Mouse (Mus musculus) MEL (cell line): ENCODE results near the gene Eva1c. TPM values are rescaled to one million over a fixed set of nuclear protein-coding genes. Genes with fewer than 3 reads are reported as not detected.

Experiments
- DNase-seq: peaks from one replicate; pipeline ENCODE4 v3.0.0; 2011; ENCODE audit warnings: low read depth, low spot score
- H3K27ac ChIP-seq: 2 replicates; pipeline ENCODE4 v1.5.1; 2012; ENCODE audit warnings: low read depth, mild to moderate bottlenecking, control low read depth, low read length, moderate library complexity; ENCODE audit not compliant: control insufficient read depth
- H3K27me3 ChIP-seq, 2 experiments: fragments of 150-350 bp in 1 of 2; sonication (generic) in 1 of 2; 2 replicates each; pipeline ENCODE4 v1.6.1; 2012; ENCODE audit warnings: low read length in 2 of 2, mild to moderate bottlenecking in 2 of 2, improper control_type of control experiment in 1 of 2, moderate library complexity in 1 of 2; ENCODE audit not compliant: insufficient read depth in 2 of 2, control insufficient read depth in 1 of 2
- H3K36me3 ChIP-seq, 2 experiments: 2 replicates each; pipeline ENCODE4 v1.6.1; 2012 to 2014; ENCODE audit warnings: low read length in 2 of 2, improper control_type of control experiment in 1 of 2, inconsistent platforms in 1 of 2, mild to moderate bottlenecking in 1 of 2; ENCODE audit not compliant: insufficient read depth in 2 of 2, control insufficient read depth in 1 of 2
- H3K4me1 ChIP-seq, 2 experiments: fragments of 150-350 bp in 1 of 2; sonication (generic) in 1 of 2; 2 replicates each; pipeline ENCODE4 v1.6.1; 2012; ENCODE audit warnings: low read length in 2 of 2, improper control_type of control experiment in 1 of 2, mild to moderate bottlenecking in 1 of 2; ENCODE audit not compliant: insufficient read depth in 2 of 2, control insufficient read depth in 1 of 2
- H3K4me3 ChIP-seq, 2 experiments: fragments of 150-350 bp in 1 of 2; sonication (generic) in 1 of 2; 2 replicates each; pipeline ENCODE4 v1.5.1; 2012; ENCODE audit warnings: low read depth in 2 of 2, low read length in 2 of 2, mild to moderate bottlenecking in 2 of 2, moderate library complexity in 2 of 2, control low read depth in 1 of 2, improper control_type of control experiment in 1 of 2; ENCODE audit not compliant: control insufficient read depth in 1 of 2, insufficient read depth in 1 of 2
- H3K79me2 ChIP-seq: 2 replicates; pipeline ENCODE4 v1.6.1; 2012; ENCODE audit warnings: mild to moderate bottlenecking, low read length, moderate library complexity; ENCODE audit not compliant: control insufficient read depth, poor library complexity, insufficient read depth
- H3K9ac ChIP-seq: 2 replicates; pipeline ENCODE4 v1.6.1; 2012; ENCODE audit warnings: low read depth, mild to moderate bottlenecking, control low read depth, low read length, moderate library complexity; ENCODE audit not compliant: control insufficient read depth, poor library complexity, severe bottlenecking
- H3K9me3 ChIP-seq: fragments of 150-350 bp; sonication (generic); replicated peaks from 2 replicates; pipeline ENCODE4 v1.6.1; 2012; ENCODE audit warnings: mild to moderate bottlenecking, low read length, improper control_type of control experiment, moderate library complexity; ENCODE audit not compliant: insufficient read depth
- CHD2 ChIP-seq: IDR thresholded peaks from 2 replicates; pipeline ENCODE4 v1.6.1; 2011; ENCODE audit warnings: low read length, improper control_type of control experiment
- GABPA ChIP-seq: IDR thresholded peaks from 2 replicates; pipeline ENCODE4 v1.6.1; 2012; ENCODE audit warnings: low read depth, mild to moderate bottlenecking, inconsistent platforms, low read length, improper control_type of control experiment, moderate library complexity
- GATA1 ChIP-seq: IDR thresholded peaks from 2 replicates; pipeline ENCODE4 v1.6.1; 2011; ENCODE audit warnings: low read depth, low read length, improper control_type of control experiment
- JUND ChIP-seq: IDR thresholded peaks from 2 replicates; pipeline ENCODE4 v1.6.1; 2011; ENCODE audit warnings: low read depth, mild to moderate bottlenecking, improper control_type of control experiment, low read length
- MAFK ChIP-seq: IDR thresholded peaks from 2 replicates; pipeline ENCODE4 v1.6.1; 2011; ENCODE audit warnings: low read depth, mild to moderate bottlenecking, low read length, improper control_type of control experiment, borderline replicate concordance
- MXI1 ChIP-seq: IDR thresholded peaks from 2 replicates; pipeline ENCODE4 v1.6.1; 2011; ENCODE audit warnings: mild to moderate bottlenecking, low read depth, low read length, improper control_type of control experiment
- RCOR1 ChIP-seq: IDR thresholded peaks from 2 replicates; pipeline ENCODE4 v1.6.1; 2012; ENCODE audit warnings: low read depth, mild to moderate bottlenecking, inconsistent platforms, low read length, improper control_type of control experiment
- SMC3 ChIP-seq: IDR thresholded peaks from 2 replicates; pipeline ENCODE4 v1.6.1; 2011; ENCODE audit warnings: low read depth, low read length, improper control_type of control experiment
- USF1 ChIP-seq: IDR thresholded peaks from 2 replicates; pipeline ENCODE4 v1.6.1; 2014; ENCODE audit warnings: low read depth, mild to moderate bottlenecking, inconsistent platforms, low read length, improper control_type of control experiment, moderate library complexity
- USF2 ChIP-seq, 2 experiments: IDR thresholded peaks; 2 replicates each; pipeline ENCODE4 v1.6.1; 2011 to 2012; ENCODE audit warnings: improper control_type of control experiment in 2 of 2, low read length in 2 of 2, borderline replicate concordance in 1 of 2, inconsistent platforms in 1 of 2, low read depth in 1 of 2, mild to moderate bottlenecking in 1 of 2; ENCODE audit not compliant: insufficient read depth in 1 of 2
- ZMIZ1 ChIP-seq: IDR thresholded peaks from 2 replicates; pipeline ENCODE4 v1.6.1; 2012; ENCODE audit warnings: low read depth, mild to moderate bottlenecking, inconsistent platforms, low read length, improper control_type of control experiment, moderate library complexity
- ZNF384 ChIP-seq: IDR thresholded peaks from 2 replicates; pipeline ENCODE4 v1.6.1; 2012; ENCODE audit warnings: low read depth, mild to moderate bottlenecking, inconsistent platforms, low read length, improper control_type of control experiment
- polyA plus RNA-seq, 2 experiments: library from polyadenylated mRNA; stranded (reverse) in 1 of 2; unstranded in 1 of 2; fragments of >175 nt in 1 of 2; fragments of >200 nt in 1 of 2; gene quantifications; 2 replicates each; pipeline versions ENCODE4 v1.2.1 to v1.2.4; 2012; ENCODE audit warnings: low replicate concordance in 2 of 2, low read depth in 1 of 2; ENCODE audit not compliant: insufficient read length in 2 of 2, insufficient read depth in 1 of 2, missing spikeins in 1 of 2
- total RNA-seq: library from RNA; depleted of rRNA; stranded (reverse); fragments of 300-350 nt; gene quantifications from 2 replicates; pipeline ENCODE4 v1.2.3, GENCODE M21; 2012

Gene Eva1c
- total and polyA plus RNA-seq, 3 experiments = 0.06 TPM; not detected in 2

- Histone ChIP-seq H3K27me3 (no peaks in the 10 kb centered on the region), H3K27ac (no peak overlapping the region), H3K9me3 (no peaks in the 10 kb centered on the region), H3K4me3 (no peak overlapping the region), H3K4me1 (no peaks in the 10 kb centered on the region), H3K36me3 (no peaks in the 10 kb centered on the region; a peak in 1 of 4 replicates), H3K9ac (no peak overlapping the region), H3K79me2 (no peaks in the 10 kb centered on the region)
- DNase-seq = no peak
- TF ChIP-seq MXI1 (no peak), RCOR1 (no peak), JUND (no peak), ZMIZ1 (no peak), USF2 (IDR thresholded peaks at IDR 0.05; ENCODE audit: borderline replicate concordance in 1 of 2, insufficient read depth in 1 of 2, low read depth in 1 of 2, low read length in 2 of 2) (no peak), GABPA (no peak)
Observed at GRCm38 (mm10) chr16:90927446-90927845, 100.9 kb downstream of the Eva1c start.

- DNase-seq = peak; percentile 22
- TF ChIP-seq MAFK (no peak), SMC3 (no peak), ZNF384 (peak; percentile 66)
- Histone ChIP-seq H3K79me2 (peaks cover 6% of the 10 kb centered on the region), H3K4me1 (peaks cover 0 to 4% of the 10 kb centered on the region in 2 experiments; a peak in 2 of 4 replicates), H3K9me3 (no peaks in the 10 kb centered on the region), H3K4me3 (peak overlapping the region; percentile 66 to 99), H3K27ac (no peak overlapping the region), H3K36me3 (peaks cover 0 to 7% of the 10 kb centered on the region in 2 experiments; a peak in 3 of 4 replicates), H3K27me3 (no peaks in the 10 kb centered on the region), H3K9ac (peak overlapping the region; percentile 78)
Observed at GRCm38 (mm10) chr16:90933534-90934176, 107.1 kb downstream of the Eva1c start.

GRCm38 (mm10) chr16:90934193-90934686 is 107.7 kb downstream of the Eva1c start:
- TF ChIP-seq GABPA (no peak), SMC3 (no peak), USF1 (no peak), ZMIZ1 (no peak), CHD2 (no peak), GATA1 (no peak)
- peak; percentile 78 for DNase-seq
- Histone ChIP-seq H3K27me3 (no peaks in the 10 kb centered on the region), H3K4me1 (peaks cover 0 to 4% of the 10 kb centered on the region in 2 experiments; a peak in 2 of 4 replicates), H3K79me2 (peaks cover 6% of the 10 kb centered on the region), H3K36me3 (peaks cover 0 to 7% of the 10 kb centered on the region in 2 experiments; a peak in 2 of 4 replicates), H3K9me3 (no peaks in the 10 kb centered on the region), H3K9ac (peak overlapping the region; percentile 78), H3K27ac (peak overlapping the region; percentile 32), H3K4me3 (peak overlapping the region; percentile 66 to 99)
